Mouse (Mus musculus) lung, postnatal 10 days (tissue): ENCODE measurements around the gene Pxt1.

ENCODE experiments used
- DNase-seq: peaks from one replicate; pipeline ENCODE4 v3.0.0; 2021

Pxt1 gene

GRCm38 (mm10) chr17:28944481-28944880, 841 bp upstream of the Pxt1 start:
- no peak for DNase-seq

DNA sequence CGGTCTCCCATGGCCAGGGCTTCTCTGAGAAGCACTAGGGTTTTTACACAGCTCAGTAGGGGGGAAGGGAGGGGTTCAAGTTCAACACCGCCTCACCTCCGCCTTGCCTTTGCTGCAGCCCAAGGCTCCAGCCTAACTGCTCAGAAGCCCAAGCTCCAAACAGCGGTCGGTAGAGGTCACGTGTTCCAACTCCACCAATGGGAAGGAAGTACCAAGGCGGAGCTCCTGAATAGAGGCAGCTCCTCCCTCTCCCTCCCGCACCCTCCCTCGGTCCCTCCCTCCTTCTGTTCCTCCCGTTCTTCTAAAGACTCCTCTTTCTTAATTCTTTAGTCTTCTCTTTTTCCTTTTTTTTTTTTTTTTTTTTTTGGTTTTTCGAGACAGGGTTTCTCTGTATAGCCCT, 1.5 kb downstream of the Pxt1 start:
- peak; percentile 46 for DNase-seq

- DNase-seq: no peak
Observed at GRCm38 (mm10) chr17:28940776-28941555, 2.7 kb downstream of the Pxt1 start.

- DNase-seq: peak; percentile 62
Observed at GRCm38 (mm10) chr17:28936622-28937345, 6.9 kb downstream of the Pxt1 start.

DNA sequence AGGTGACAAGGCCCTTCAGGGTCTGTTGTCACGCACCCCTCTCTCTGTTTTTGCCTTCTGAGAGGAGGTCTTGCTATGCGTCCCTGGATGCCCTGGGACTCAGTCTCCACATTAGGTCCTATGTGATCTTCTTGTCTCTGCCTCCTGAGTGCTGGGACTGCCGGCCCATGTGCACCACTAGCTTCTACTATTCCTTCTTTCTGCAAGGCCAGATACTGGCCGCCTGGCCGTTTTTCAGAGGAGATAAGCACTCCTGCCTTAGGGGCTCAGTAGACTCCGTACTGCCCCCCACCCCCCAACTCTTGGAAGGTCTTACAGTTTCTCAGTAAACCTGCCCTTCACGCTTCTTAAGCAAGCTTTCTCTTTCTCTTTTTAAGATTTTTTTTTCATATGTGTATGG, 7.5 kb downstream of the Pxt1 start:
- DNase-seq: no peak

GRCm38 (mm10) chr17:28934120-28934916, 9.3 kb downstream of the Pxt1 start:
- no peak for DNase-seq

DNA sequence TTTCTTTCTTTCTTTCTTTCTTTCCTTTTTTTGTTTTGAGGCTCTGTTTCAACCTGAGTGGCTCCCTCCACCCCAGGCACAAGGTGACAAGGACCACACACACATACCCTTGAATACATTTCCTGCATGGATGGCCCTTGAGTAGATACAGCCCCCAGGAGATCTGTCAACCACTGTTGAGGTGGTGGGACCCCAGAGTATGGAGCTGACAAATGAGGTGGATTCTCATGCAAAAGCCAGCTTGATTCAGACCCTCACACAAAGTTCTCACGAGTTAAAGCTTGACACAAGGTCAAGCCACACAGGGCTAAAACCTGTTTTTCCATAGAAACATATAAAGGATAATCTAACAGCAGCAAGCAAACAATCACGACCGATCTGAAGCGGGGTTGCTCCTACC, 11.4 kb downstream of the Pxt1 start:
- no peak for DNase-seq

GRCm38 (mm10) chr17:28931436-28932211, 12.0 kb downstream of the Pxt1 start:
- no peak for DNase-seq

DNA sequence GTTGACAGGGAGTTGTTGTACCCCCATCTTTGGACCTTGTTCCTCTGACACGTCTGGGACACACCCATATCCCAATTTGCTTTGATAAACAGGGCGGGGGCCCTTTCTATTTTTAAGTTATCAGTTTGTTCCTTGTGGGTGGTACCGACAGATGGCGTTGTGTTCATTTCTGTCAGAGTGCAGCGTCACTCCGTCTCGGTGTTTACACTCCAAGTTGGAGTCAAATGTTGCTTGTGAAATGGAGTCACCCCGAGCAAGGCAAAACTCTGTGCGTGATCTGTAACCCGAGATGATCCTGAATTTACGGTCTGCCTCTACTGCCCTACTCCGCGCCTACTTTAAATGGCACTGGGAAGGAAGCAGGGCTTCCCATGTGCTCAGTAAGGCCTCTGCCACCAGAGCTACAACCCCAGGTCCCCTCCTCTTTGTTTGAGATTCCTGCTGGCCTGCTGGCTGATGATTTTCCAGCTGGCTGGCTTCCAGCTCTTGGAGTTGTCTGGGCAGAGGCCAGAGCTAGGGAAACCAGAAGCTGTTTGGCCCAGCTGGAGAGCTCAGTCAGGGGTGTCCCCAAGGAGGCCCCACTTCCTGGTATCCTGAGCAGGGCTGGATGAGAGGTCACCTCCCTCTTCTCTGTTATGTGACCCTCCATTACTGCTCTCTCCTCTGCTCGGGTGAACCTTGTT, 13.1 kb downstream of the Pxt1 start:
- peak; percentile 97 for DNase-seq

- no peak for DNase-seq
Observed at GRCm38 (mm10) chr17:28929369-28929768, 14.3 kb downstream of the Pxt1 start.

GRCm38 (mm10) chr17:28928004-28928403, 15.6 kb downstream of the Pxt1 start:
- DNase-seq: peak; percentile 61

- DNase-seq: peak; percentile 80
Observed at GRCm38 (mm10) chr17:28926866-28927635, 16.6 kb downstream of the Pxt1 start.

GRCm38 (mm10) chr17:28926380-28926779, 17.3 kb downstream of the Pxt1 start:
- DNase-seq: peak; percentile 90

- no peak for DNase-seq
Observed at GRCm38 (mm10) chr17:28924957-28925595, 18.6 kb downstream of the Pxt1 start.

DNA sequence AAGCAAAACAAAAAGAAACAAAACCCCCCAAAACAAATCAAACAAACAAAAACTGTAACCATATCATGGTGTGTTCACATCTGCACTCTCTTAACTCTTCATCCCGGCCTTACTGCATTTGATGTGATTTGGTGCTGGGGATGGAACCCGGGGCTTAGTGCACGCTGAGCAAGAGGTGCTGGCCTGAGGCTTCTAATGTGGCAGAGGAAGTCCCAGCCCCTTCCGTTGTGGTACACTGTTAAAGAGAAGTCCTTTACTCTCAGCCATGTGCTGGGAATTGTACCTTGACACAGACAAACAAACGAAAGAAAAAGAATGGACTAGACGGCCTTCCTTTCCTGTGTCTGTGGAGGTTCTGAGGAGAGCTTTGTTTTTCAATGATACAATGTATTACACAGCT, 21.5 kb downstream of the Pxt1 start:
- no peak for DNase-seq

- DNase-seq: no peak
Observed at GRCm38 (mm10) chr17:28921086-28921485, 22.6 kb downstream of the Pxt1 start.

GRCm38 (mm10) chr17:28916520-28916919, 27.1 kb downstream of the Pxt1 start:
- no peak for DNase-seq

DNA sequence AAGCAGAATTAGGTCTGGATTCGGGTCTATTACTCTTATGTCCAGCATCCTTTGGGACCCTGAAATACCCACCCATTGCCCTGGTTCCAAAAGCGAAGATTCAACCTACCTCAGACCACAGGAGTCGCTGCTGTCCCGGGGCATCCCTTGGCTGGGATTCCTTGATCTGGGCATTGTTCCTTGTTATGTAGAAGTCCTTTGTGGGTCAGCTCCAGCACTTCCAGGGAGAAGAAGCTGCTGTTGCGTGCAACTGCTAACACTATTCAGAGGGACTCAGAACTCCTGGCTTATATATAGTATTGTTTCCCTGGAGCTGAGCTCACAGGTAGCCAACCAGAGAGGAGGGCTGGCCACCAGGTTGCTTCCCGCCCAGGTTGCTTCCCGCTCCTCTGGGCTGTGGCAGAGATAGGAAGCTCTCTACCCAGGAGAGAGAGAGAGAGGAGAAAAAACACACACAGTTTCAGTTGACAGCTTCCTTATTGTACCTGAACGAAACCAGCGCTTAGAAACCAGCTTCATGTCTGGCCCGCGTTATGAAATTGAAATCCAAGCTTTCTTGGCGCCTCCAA, 28.5 kb downstream of the Pxt1 start, which contains the start of gene 4930539E08Rik:
TSS of gene 4930539E08Rik (minus strand) at position 265 of the 569 bp plus-strand sequence.
- no peak for DNase-seq

- DNase-seq: no peak
Observed at GRCm38 (mm10) chr17:28913940-28914339, 29.7 kb downstream of the Pxt1 start.

GRCm38 (mm10) chr17:28913200-28913599, 30.4 kb downstream of the Pxt1 start:
- DNase-seq: peak; percentile 69
